Mouse (Mus musculus) liver, embryonic 14.5 days (tissue): ENCODE results near the gene Soat2. TPM values are rescaled to one million over a fixed set of nuclear protein-coding genes. Genes with fewer than 3 reads are reported as not detected.

Experiments used
- ATAC-seq: fragments of 200-750 bp; cut with Nextera tagmentation; 2 replicates; pipeline ENCODE4 v1.8.0; 2017; ENCODE audit warnings: moderate number of reproducible peaks, mild to moderate bottlenecking, moderate library complexity; ENCODE audit not compliant: insufficient read depth
- DNase-seq, 3 experiments: peaks; one replicate each; pipeline ENCODE4 v3.0.0-alpha.2; 2012 to 2013; ENCODE audit warnings: low read depth in 3 of 3, low spot score in 3 of 3
- H3K27ac ChIP-seq: fragments of 300-500 bp; sonication (generic); 2 replicates; pipeline ENCODE4 v1.5.1; 2014; ENCODE audit warnings: moderate library complexity, mild to moderate bottlenecking, control low read depth, inconsistent platforms
- H3K27me3 ChIP-seq: fragments of 300-500 bp; sonication (generic); 2 replicates; pipeline ENCODE4 v1.6.1; 2014; ENCODE audit warnings: mild to moderate bottlenecking, low read length, moderate library complexity; ENCODE audit not compliant: control insufficient read depth, insufficient read depth
- H3K36me3 ChIP-seq: fragments of 300-500 bp; sonication (generic); replicated peaks from 2 replicates; pipeline ENCODE4 v1.6.1; 2014; ENCODE audit warnings: low read depth; ENCODE audit not compliant: control insufficient read depth, insufficient read depth
- H3K4me1 ChIP-seq, 2 experiments: fragments of 200-500 bp in 1 of 2; fragments of 300-500 bp in 1 of 2; sonication (generic) in 1 of 2; replicated peaks; 2 replicates each; pipeline ENCODE4 v1.6.1; 2012 to 2014; ENCODE audit warnings: antibody characterized with exemption in 1 of 2, inconsistent platforms in 1 of 2, low read length in 1 of 2; ENCODE audit not compliant: control insufficient read depth in 2 of 2, insufficient read depth in 2 of 2
- H3K4me2 ChIP-seq: fragments of 300-500 bp; sonication (generic); 2 replicates; pipeline ENCODE4 v1.6.1; 2014; ENCODE audit warnings: low read depth, mild to moderate bottlenecking, control low read depth, moderate library complexity
- H3K4me3 ChIP-seq, 2 experiments: fragments of 200-500 bp in 1 of 2; fragments of 300-500 bp in 1 of 2; sonication (generic) in 1 of 2; 2 replicates each; pipeline ENCODE4 v1.5.1; 2012 to 2014; ENCODE audit warnings: low read depth in 2 of 2, low read length in 2 of 2, mild to moderate bottlenecking in 2 of 2, control low read depth in 1 of 2, inconsistent platforms in 1 of 2, moderate library complexity in 1 of 2; ENCODE audit not compliant: insufficient read depth in 1 of 2
- H3K9ac ChIP-seq: fragments of 300-500 bp; sonication (generic); replicated peaks from 2 replicates; pipeline ENCODE4 v1.6.1; 2014; ENCODE audit warnings: mild to moderate bottlenecking, control low read depth, moderate library complexity
- H3K9me3 ChIP-seq: fragments of 300-500 bp; sonication (generic); 2 replicates; pipeline ENCODE4 v1.6.1; 2016; ENCODE audit warnings: low read length, mixed read lengths; ENCODE audit not compliant: control insufficient read depth
- CTCF ChIP-seq: IDR thresholded peaks from 2 replicates; pipeline ENCODE4 v1.5.1; 2016; ENCODE audit warnings: antibody characterized with exemption, low read depth, control low read depth
- EP300 ChIP-seq: IDR thresholded peaks from 2 replicates; pipeline ENCODE4 v1.6.1; 2016; ENCODE audit warnings: antibody characterized with exemption, low read depth
- WGBS: fragments of 180-500 bp; shearing (Covaris S2); extraction: QIAGEN DNeasy Blood & Tissue Kit; methylation state at CpG from one replicate; pipeline ENCODE4 v1.1.7; 2014; ENCODE audit not compliant: insufficient replicate concordance; 5-methylcytosine and 5-hydroxymethylcytosine counted together
- polyA plus RNA-seq, 2 experiments: library from polyadenylated mRNA; depleted of rRNA in 1 of 2; stranded (reverse) in 1 of 2; unstranded in 1 of 2; fragments of >200 nt; fragmentation: Nextera tagmentation in 1 of 2; extraction: Ambion mirVana in 1 of 2; gene quantifications; 2 replicates each; pipeline versions ENCODE4 v1.2.1 to v1.2.3; 2012 to 2014

Soat2 gene
- polyA plus RNA-seq, 2 experiments = 21.9 to 34.4 TPM

GRCm38 (mm10) chr15:102209114-102209513, 58.8 kb downstream of the Soat2 start:
- DNase-seq = no peak
- no peak for TF ChIP-seq EP300
- TF ChIP-seq CTCF = no peak
- no peak overlapping the region for H3K27ac ChIP-seq
- H3K4me2 ChIP-seq = no peak overlapping the region
- H3K36me3 ChIP-seq = peaks cover 46% of the 10 kb centered on the region
- no peaks in the 10 kb centered on the region for H3K27me3 ChIP-seq
- H3K4me3 ChIP-seq = no peak overlapping the region
- H3K4me1 ChIP-seq = peaks cover 6 to 14% of the 10 kb centered on the region in 2 experiments
- no peak for ATAC-seq
- WGBS = 82% methylated on average over 8 of the region's 8 CpGs
- no peak overlapping the region for H3K9ac ChIP-seq
- no peaks in the 10 kb centered on the region for H3K9me3 ChIP-seq

GRCm38 (mm10) chr15:102210816-102211215, 60.5 kb downstream of the Soat2 start:
- 0 out of 4 replicates have a peak, but pooled peaks cover 0 to 3% of the 10 kb centered on the region in 2 experiments for H3K4me1 ChIP-seq
- WGBS = 87% methylated on average over 4 of the region's 4 CpGs
- TF ChIP-seq EP300 (no peak), CTCF (no peak)
- DNase-seq (no peak), ATAC-seq (no peak)
- H3K4me2 ChIP-seq = no peak overlapping the region
- no peaks in the 10 kb centered on the region for H3K9me3 ChIP-seq
- H3K36me3 ChIP-seq = peaks cover 42% of the 10 kb centered on the region
- H3K9ac ChIP-seq = no peak overlapping the region
- H3K27ac ChIP-seq = no peak overlapping the region
- H3K27me3 ChIP-seq = no peaks in the 10 kb centered on the region
- H3K4me3 ChIP-seq = no peak overlapping the region

- H3K36me3 ChIP-seq = peaks cover 36% of the 10 kb centered on the region
- H3K27me3 ChIP-seq = no peaks in the 10 kb centered on the region
- no peak overlapping the region for H3K4me3 ChIP-seq
- no peaks in the 10 kb centered on the region for H3K9me3 ChIP-seq
- H3K4me1 ChIP-seq = no peaks in the 10 kb centered on the region
- no peak overlapping the region for H3K4me2 ChIP-seq
- no peak for ATAC-seq
- no peak for DNase-seq
- 83% methylated on average over 6 of the region's 6 CpGs for WGBS
- H3K9ac ChIP-seq = no peak overlapping the region
- no peak overlapping the region for H3K27ac ChIP-seq
- TF ChIP-seq CTCF = no peak
- TF ChIP-seq EP300 = no peak
These were observed 61.6 kb downstream of the Soat2 start for GRCm38 (mm10) chr15:102211895-102212294.

Other genes with a start within 250 kb of the Soat2 start
- 0.06 and 0.11 TPM in 2 replicates for gene Krt4, start 225.8 kb upstream of the Soat2 start, polyA plus RNA-seq (2012; rRNA removed)
- gene Krt4, start 225.8 kb upstream of the Soat2 start, polyA plus RNA-seq (2014; fragmentation: Nextera tagmentation; extraction: Ambion mirVana) = not detected in 2 replicates
- not detected in 2 replicates for gene Krt79, start 210.2 kb upstream of the Soat2 start, polyA plus RNA-seq (2012; rRNA removed)
- not detected in 2 replicates for gene Krt79, start 210.2 kb upstream of the Soat2 start, polyA plus RNA-seq (2014; fragmentation: Nextera tagmentation; extraction: Ambion mirVana)
- not detected in 2 replicates for gene Krt78, start 196.2 kb upstream of the Soat2 start, polyA plus RNA-seq (2012; rRNA removed)
- not detected in 2 replicates for gene Krt78, start 196.2 kb upstream of the Soat2 start, polyA plus RNA-seq (2014; fragmentation: Nextera tagmentation; extraction: Ambion mirVana)
- 37.8 and 40.5 TPM in 2 replicates for gene Krt8, start 146.0 kb upstream of the Soat2 start, polyA plus RNA-seq (2012; rRNA removed)
- 98.1 and 102 TPM in 2 replicates for gene Krt8, start 146.0 kb upstream of the Soat2 start, polyA plus RNA-seq (2014; fragmentation: Nextera tagmentation; extraction: Ambion mirVana)
- 25.8 and 31.5 TPM in 2 replicates for gene Krt18, start 122.3 kb upstream of the Soat2 start, polyA plus RNA-seq (2012; rRNA removed)
- gene Krt18, start 122.3 kb upstream of the Soat2 start, polyA plus RNA-seq (2014; fragmentation: Nextera tagmentation; extraction: Ambion mirVana) = 86.9 and 87.6 TPM in 2 replicates
- 42.8 and 66.4 TPM in 2 replicates for gene Eif4b, start 76.8 kb upstream of the Soat2 start, polyA plus RNA-seq (2012; rRNA removed)
- 47.8 and 57.5 TPM in 2 replicates for gene Eif4b, start 76.8 kb upstream of the Soat2 start, polyA plus RNA-seq (2014; fragmentation: Nextera tagmentation; extraction: Ambion mirVana)
- gene Tns2, start 50.1 kb upstream of the Soat2 start, polyA plus RNA-seq (2012; rRNA removed) = 4.9 and 5.2 TPM in 2 replicates
- 3.7 and 4.3 TPM in 2 replicates for gene Tns2, start 50.1 kb upstream of the Soat2 start, polyA plus RNA-seq (2014; fragmentation: Nextera tagmentation; extraction: Ambion mirVana)
- 11.9 and 12.5 TPM in 2 replicates for gene Spryd3, start 14.3 kb upstream of the Soat2 start, polyA plus RNA-seq (2012; rRNA removed)
- 8.8 and 9.1 TPM in 2 replicates for gene Spryd3, start 14.3 kb upstream of the Soat2 start, polyA plus RNA-seq (2014; fragmentation: Nextera tagmentation; extraction: Ambion mirVana)
- 0.66 and 0.90 TPM in 2 replicates for gene Igfbp6, start 6.2 kb upstream of the Soat2 start, polyA plus RNA-seq (2012; rRNA removed)
- gene Igfbp6, start 6.2 kb upstream of the Soat2 start, polyA plus RNA-seq (2014; fragmentation: Nextera tagmentation; extraction: Ambion mirVana) = 0.95 and 1.6 TPM in 2 replicates
- gene Zfp740, start 52.7 kb downstream of the Soat2 start, polyA plus RNA-seq (2012; rRNA removed) = 10.2 and 14.9 TPM in 2 replicates
- 11.7 and 12.0 TPM in 2 replicates for gene Zfp740, start 52.7 kb downstream of the Soat2 start, polyA plus RNA-seq (2014; fragmentation: Nextera tagmentation; extraction: Ambion mirVana)
- 14.9 and 17.9 TPM in 2 replicates for gene Csad, start 54.2 kb downstream of the Soat2 start, polyA plus RNA-seq (2012; rRNA removed)
- 22.6 and 24.0 TPM in 2 replicates for gene Csad, start 54.2 kb downstream of the Soat2 start, polyA plus RNA-seq (2014; fragmentation: Nextera tagmentation; extraction: Ambion mirVana)
- gene Itgb7, start 81.4 kb downstream of the Soat2 start, polyA plus RNA-seq (2012; rRNA removed) = 1.6 and 2.7 TPM in 2 replicates
- gene Itgb7, start 81.4 kb downstream of the Soat2 start, polyA plus RNA-seq (2014; fragmentation: Nextera tagmentation; extraction: Ambion mirVana) = 5.6 and 5.7 TPM in 2 replicates
- 2.3 and 2.5 TPM in 2 replicates for gene Rarg, start 107.0 kb downstream of the Soat2 start, polyA plus RNA-seq (2012; rRNA removed)
- gene Rarg, start 107.0 kb downstream of the Soat2 start, polyA plus RNA-seq (2014; fragmentation: Nextera tagmentation; extraction: Ambion mirVana) = 1.9 and 2.1 TPM in 2 replicates
- 0.04 TPM in 1 of 2 replicates, not detected in the other for gene Gm9918, start 120.0 kb downstream of the Soat2 start, polyA plus RNA-seq (2012; rRNA removed)
- gene Gm9918, start 120.0 kb downstream of the Soat2 start, polyA plus RNA-seq (2014; fragmentation: Nextera tagmentation; extraction: Ambion mirVana) = 0.04 TPM in 1 of 2 replicates, not detected in the other
- 13.4 and 15.4 TPM in 2 replicates for gene Mfsd5, start 128.9 kb downstream of the Soat2 start, polyA plus RNA-seq (2012; rRNA removed)
- 21.2 and 23.5 TPM in 2 replicates for gene Mfsd5, start 128.9 kb downstream of the Soat2 start, polyA plus RNA-seq (2014; fragmentation: Nextera tagmentation; extraction: Ambion mirVana)
- 17.0 and 17.3 TPM in 2 replicates for gene Espl1, start 145.7 kb downstream of the Soat2 start, polyA plus RNA-seq (2012; rRNA removed)
- gene Espl1, start 145.7 kb downstream of the Soat2 start, polyA plus RNA-seq (2014; fragmentation: Nextera tagmentation; extraction: Ambion mirVana) = 25.6 and 28.2 TPM in 2 replicates
- 42.1 and 82.2 TPM in 2 replicates for gene Pfdn5, start 175.6 kb downstream of the Soat2 start, polyA plus RNA-seq (2012; rRNA removed)
- 149 and 156 TPM in 2 replicates for gene Pfdn5, start 175.6 kb downstream of the Soat2 start, polyA plus RNA-seq (2014; fragmentation: Nextera tagmentation; extraction: Ambion mirVana)
- 26.7 and 32.5 TPM in 2 replicates for gene Myg1, start 181.2 kb downstream of the Soat2 start, polyA plus RNA-seq (2012; rRNA removed)
- gene Myg1, start 181.2 kb downstream of the Soat2 start, polyA plus RNA-seq (2014; fragmentation: Nextera tagmentation; extraction: Ambion mirVana) = 43.2 and 45.4 TPM in 2 replicates
- gene Aaas, start 200.2 kb downstream of the Soat2 start, polyA plus RNA-seq (2012; rRNA removed) = 31.0 and 33.7 TPM in 2 replicates
- 44.3 and 48.9 TPM in 2 replicates for gene Aaas, start 200.2 kb downstream of the Soat2 start, polyA plus RNA-seq (2014; fragmentation: Nextera tagmentation; extraction: Ambion mirVana)
- gene Sp7, start 216.7 kb downstream of the Soat2 start, polyA plus RNA-seq (2012; rRNA removed) = 0.01 and 0.07 TPM in 2 replicates
- 0.04 TPM in 1 of 2 replicates, not detected in the other for gene Sp7, start 216.7 kb downstream of the Soat2 start, polyA plus RNA-seq (2014; fragmentation: Nextera tagmentation; extraction: Ambion mirVana)